Mouse (Mus musculus): ENCODE data around the gene Ice2. TPM values are rescaled to one million over a fixed set of nuclear protein-coding genes. Genes with fewer than 3 reads are reported as not detected.

Gene Ice2
- polyA plus RNA-seq, 1 experiment: 2.9 TPM

DNA sequence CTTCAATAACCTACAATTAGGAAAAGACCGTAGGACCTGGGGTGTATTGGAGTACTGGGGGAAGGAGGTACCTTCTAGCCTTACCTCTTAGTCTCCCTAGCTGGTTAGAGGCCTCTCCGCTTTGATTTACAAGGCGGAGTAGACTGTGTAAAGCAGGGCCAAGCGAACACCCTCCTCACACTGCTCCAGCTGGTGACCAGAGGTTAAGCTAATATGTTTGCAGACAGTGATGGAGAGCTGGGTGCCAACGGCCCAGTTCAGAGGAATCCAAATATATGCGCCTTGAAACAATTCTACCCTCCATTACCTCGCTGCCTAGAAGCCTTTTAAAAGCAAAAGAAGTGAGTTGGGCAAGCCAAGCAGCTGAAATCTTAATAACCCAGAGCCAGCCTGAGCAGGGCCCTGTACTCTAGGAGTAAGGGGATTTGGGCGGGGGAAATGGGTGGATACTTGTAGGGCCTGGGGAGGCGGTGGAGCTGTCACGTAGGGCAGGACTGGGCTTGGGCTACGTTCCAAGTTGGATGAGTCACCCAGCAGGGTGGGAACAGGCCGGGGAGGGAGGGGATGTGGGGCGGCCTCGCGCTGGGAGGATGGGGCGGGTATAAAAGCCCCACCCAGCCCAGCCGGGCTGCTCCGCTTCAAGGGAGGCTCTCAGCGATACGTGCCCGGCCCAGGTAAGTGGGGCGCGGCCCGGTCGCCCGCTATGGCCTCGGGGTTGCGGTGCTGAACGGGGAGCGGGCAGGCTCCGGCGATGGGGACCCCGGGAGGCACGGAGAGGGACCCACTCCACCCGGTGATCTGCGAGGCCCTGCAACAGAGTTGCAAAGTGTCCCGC lies 55.6 kb downstream of the Ice2 start, which contains the start of gene Anxa2:
Gene Anxa2, plus strand, starts transcription at position 555 of the 835 bp plus-strand sequence.
- Histone ChIP-seq H3K27ac (ENCODE audit: control insufficient read depth, insufficient read depth, low read depth, low read length) (peak within 1 kb of the TSS; percentile 92), H3K4me1 (ENCODE audit: control insufficient read depth, insufficient read depth, low read length) (peaks cover 18% of the 10 kb centered on the region), H3K36me3 (ENCODE audit: control insufficient read depth, insufficient read depth, low read length) (no peaks in the 10 kb centered on the region), H3K4me3 (ENCODE audit: control insufficient read depth, low read depth, low read length) (peak within 1 kb of the TSS; percentile 89), H3K27me3 (ENCODE audit: control insufficient read depth, insufficient read depth, low read length) (no peaks in the 10 kb centered on the region)
- TF ChIP-seq POLR2A (IDR thresholded peaks at IDR 0.05; ENCODE audit: control insufficient read depth, low read depth, low read length) (peak; percentile 36; the same call in 1 of the 2 replicates), CTCF (IDR thresholded peaks at IDR 0.05; ENCODE audit: control insufficient read depth, insufficient read depth, insufficient replicate concordance, low read depth, low read length) (no peak)

DNA sequence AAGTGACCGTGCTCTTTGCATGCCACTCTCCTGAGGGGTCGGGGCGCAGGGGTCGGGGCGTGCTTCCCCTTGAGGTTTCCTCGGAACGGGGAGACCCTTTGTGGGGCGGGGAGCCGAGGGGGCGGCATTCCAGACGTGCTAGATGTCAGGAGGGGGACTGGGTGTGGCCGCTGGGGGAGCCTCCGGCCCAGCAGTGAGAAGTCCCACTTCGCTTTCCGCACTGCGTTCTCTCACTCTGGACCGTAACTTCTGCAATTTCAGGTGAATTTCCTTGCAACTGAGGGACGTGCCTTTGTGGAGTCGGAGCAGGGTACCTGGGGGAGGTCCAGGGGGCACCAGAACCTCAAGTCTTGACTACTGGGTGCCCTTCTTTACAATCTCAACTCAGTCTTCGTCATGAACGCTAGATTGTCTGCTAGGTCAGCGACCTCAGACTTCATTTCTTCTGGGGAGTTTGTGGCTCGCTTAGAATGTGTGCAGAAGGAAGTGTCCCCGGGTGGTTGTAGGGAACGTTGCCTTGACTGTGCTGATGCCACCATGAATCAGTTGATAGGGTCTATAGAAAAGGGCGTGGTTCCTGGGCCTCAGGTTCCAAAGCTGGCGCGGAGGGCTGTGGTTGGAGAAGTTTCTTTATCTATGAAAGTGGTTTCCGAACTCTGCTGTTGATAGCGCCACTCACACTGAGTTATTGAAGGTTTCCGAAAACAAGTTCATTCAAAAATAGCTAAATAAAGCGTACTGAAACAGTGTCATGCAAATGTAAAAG lies 56.4 kb downstream of the Ice2 start:
- H3K4me1 ChIP-seq (ENCODE audit: control insufficient read depth, insufficient read depth, low read length): peaks cover 21% of the 10 kb centered on the region
- peak overlapping the region; percentile 89 for H3K4me3 ChIP-seq (ENCODE audit: control insufficient read depth, low read depth, low read length)
- H3K36me3 ChIP-seq (ENCODE audit: control insufficient read depth, insufficient read depth, low read length): no peaks in the 10 kb centered on the region
- peak overlapping the region; percentile 92 for H3K27ac ChIP-seq (ENCODE audit: control insufficient read depth, insufficient read depth, low read depth, low read length)
- no peaks in the 10 kb centered on the region for H3K27me3 ChIP-seq (ENCODE audit: control insufficient read depth, insufficient read depth, low read length)
- no peak for TF ChIP-seq CTCF (IDR thresholded peaks at IDR 0.05; ENCODE audit: control insufficient read depth, insufficient read depth, insufficient replicate concordance, low read depth, low read length)
- TF ChIP-seq POLR2A (IDR thresholded peaks at IDR 0.05; ENCODE audit: control insufficient read depth, low read depth, low read length): no peak; the same call in 1 of the 2 replicates

DNA sequence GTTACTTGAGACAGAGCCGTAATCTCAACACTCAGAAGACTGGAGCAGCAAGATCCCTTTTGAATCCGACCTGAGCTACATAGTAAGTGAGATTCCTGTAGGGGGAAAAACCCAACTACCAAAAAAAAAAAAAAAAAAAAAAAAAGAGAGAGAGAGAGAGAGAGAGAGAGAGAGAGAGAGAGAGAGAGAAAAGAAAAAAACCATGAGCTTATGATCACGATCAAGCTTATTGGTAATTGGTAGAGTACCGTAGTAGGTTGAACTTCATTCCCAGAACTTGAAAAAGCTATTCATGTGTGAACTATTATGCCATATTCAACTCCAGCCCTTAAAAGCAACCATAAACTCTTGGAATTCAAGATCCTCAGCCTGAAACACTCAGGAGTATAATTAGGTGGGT lies 57.0 kb downstream of the Ice2 start:
- H3K4me1 ChIP-seq (ENCODE audit: control insufficient read depth, insufficient read depth, low read length): peaks cover 27% of the 10 kb centered on the region
- H3K4me3 ChIP-seq (ENCODE audit: control insufficient read depth, low read depth, low read length): peak overlapping the region; percentile 89; the same call in 1 of the 2 replicates
- no peaks in the 10 kb centered on the region for H3K36me3 ChIP-seq (ENCODE audit: control insufficient read depth, insufficient read depth, low read length)
- no peak for TF ChIP-seq POLR2A (IDR thresholded peaks at IDR 0.05; ENCODE audit: control insufficient read depth, low read depth, low read length)
- TF ChIP-seq CTCF (IDR thresholded peaks at IDR 0.05; ENCODE audit: control insufficient read depth, insufficient read depth, insufficient replicate concordance, low read depth, low read length): no peak
- no peaks in the 10 kb centered on the region for H3K27me3 ChIP-seq (ENCODE audit: control insufficient read depth, insufficient read depth, low read length)
- peak overlapping the region; percentile 92 for H3K27ac ChIP-seq (ENCODE audit: control insufficient read depth, insufficient read depth, low read depth, low read length)

DNA sequence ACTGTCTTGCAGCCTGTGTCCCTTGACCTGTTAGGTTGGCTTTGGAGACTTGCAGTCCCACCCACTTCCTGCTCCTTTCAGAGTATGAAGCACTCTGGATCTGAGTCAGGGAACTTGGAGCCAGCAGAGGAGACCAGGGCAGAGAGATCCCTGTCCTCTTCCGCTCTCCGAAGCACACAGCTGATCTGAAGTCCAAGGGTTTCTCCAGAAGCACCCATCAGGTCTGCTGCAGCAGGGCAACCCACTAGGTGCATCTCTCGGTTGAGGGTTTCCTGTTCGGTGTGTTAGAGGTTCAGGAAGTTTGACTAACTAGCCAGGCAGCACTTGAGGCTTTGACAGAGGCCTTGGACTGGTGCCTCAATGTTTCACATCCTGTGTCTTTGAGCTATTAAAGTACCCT lies 57.7 kb downstream of the Ice2 start:
- peaks cover 33% of the 10 kb centered on the region for H3K4me1 ChIP-seq (ENCODE audit: control insufficient read depth, insufficient read depth, low read length)
- TF ChIP-seq POLR2A (IDR thresholded peaks at IDR 0.05; ENCODE audit: control insufficient read depth, low read depth, low read length) (peak; percentile 25; the same call in 1 of the 2 replicates), CTCF (IDR thresholded peaks at IDR 0.05; ENCODE audit: control insufficient read depth, insufficient read depth, insufficient replicate concordance, low read depth, low read length) (no peak)
- H3K4me3 ChIP-seq (ENCODE audit: control insufficient read depth, low read depth, low read length): no peak overlapping the region
- no peaks in the 10 kb centered on the region for H3K27me3 ChIP-seq (ENCODE audit: control insufficient read depth, insufficient read depth, low read length)
- no peaks in the 10 kb centered on the region for H3K36me3 ChIP-seq (ENCODE audit: control insufficient read depth, insufficient read depth, low read length)
- peak overlapping the region; percentile 32; the same call in 1 of the 2 replicates for H3K27ac ChIP-seq (ENCODE audit: control insufficient read depth, insufficient read depth, low read depth, low read length)

DNA sequence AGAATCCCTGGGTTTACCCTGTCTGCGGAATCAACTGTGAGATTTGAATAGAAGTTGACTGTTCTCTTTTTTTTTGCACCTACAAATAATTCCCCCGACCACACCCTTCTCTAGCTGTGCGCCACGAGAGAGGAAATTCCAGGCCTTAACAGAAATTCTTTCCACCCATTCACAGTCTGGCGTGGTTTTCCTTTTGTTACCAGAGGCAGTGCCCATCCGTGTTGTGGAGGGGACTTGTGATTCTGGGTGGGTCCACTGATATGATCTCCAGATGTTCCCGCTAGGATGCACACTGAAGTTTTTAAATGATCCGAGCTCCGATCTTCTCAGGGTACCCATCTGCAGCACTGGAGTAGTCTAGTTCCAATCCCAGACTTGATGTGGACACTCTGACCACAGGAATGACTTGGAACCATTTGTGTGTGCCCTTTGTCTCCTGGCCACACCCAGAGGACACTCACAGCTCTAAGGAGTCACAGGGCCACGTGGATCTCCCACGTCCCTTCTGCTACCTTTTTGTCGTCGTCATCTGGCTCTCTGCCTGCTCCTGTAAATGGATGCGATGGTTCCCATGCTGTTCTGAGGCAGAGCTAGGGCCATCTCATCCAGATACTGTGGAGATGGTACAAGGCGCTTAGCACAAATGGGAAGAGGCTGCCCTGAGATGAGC lies 58.8 kb downstream of the Ice2 start:
- H3K27me3 ChIP-seq (ENCODE audit: control insufficient read depth, insufficient read depth, low read length): no peaks in the 10 kb centered on the region
- H3K4me1 ChIP-seq (ENCODE audit: control insufficient read depth, insufficient read depth, low read length): peaks cover 34% of the 10 kb centered on the region

DNA sequence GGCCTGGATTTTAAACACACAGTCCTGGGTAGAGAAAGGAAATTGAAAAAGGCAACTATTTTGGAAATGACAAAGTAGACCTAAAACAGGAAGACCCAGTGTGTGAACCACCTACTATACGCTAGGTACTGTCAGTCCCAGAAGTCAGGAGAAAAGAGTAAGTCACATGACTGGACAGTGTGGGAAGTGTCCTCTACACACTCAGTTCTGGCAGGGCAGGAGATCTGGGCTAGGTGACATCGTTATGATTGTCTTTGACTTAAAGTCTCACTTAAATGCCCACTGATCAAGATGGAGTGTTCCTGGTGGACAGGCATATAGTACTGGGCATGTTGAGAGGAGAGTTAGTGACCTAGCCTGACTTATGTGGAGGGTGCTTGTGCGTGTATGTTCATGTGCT lies 59.4 kb downstream of the Ice2 start:
- peak overlapping the region; percentile 79 for H3K27ac ChIP-seq (ENCODE audit: control insufficient read depth, insufficient read depth, low read depth, low read length)
- no peak overlapping the region for H3K4me3 ChIP-seq (ENCODE audit: control insufficient read depth, low read depth, low read length)
- peaks cover 34% of the 10 kb centered on the region for H3K4me1 ChIP-seq (ENCODE audit: control insufficient read depth, insufficient read depth, low read length)
- H3K27me3 ChIP-seq (ENCODE audit: control insufficient read depth, insufficient read depth, low read length): no peaks in the 10 kb centered on the region
- H3K36me3 ChIP-seq (ENCODE audit: control insufficient read depth, insufficient read depth, low read length): no peaks in the 10 kb centered on the region
- TF ChIP-seq POLR2A (IDR thresholded peaks at IDR 0.05; ENCODE audit: control insufficient read depth, low read depth, low read length): no peak
- TF ChIP-seq CTCF (IDR thresholded peaks at IDR 0.05; ENCODE audit: control insufficient read depth, insufficient read depth, insufficient replicate concordance, low read depth, low read length): no peak

More for the DNA sequence above, 58.8 kb downstream of the Ice2 start:
- no peaks in the 10 kb centered on the region for H3K36me3 ChIP-seq (ENCODE audit: control insufficient read depth, insufficient read depth, low read length)
- no peak overlapping the region for H3K4me3 ChIP-seq (ENCODE audit: control insufficient read depth, low read depth, low read length)
- H3K27ac ChIP-seq (ENCODE audit: control insufficient read depth, insufficient read depth, low read depth, low read length): peak overlapping the region; percentile 66
- TF ChIP-seq POLR2A (IDR thresholded peaks at IDR 0.05; ENCODE audit: control insufficient read depth, low read depth, low read length): no peak
- no peak for TF ChIP-seq CTCF (IDR thresholded peaks at IDR 0.05; ENCODE audit: control insufficient read depth, insufficient read depth, insufficient replicate concordance, low read depth, low read length)
